Mouse (Mus musculus) mouse embryonic stem cell (cell line): ENCODE measurements around the gene Adgrg6.

Source experiments
- in situ Hi-C, 2 experiments: fragments of 300-500 bp; cut with MboI; formaldehyde crosslinking; loops; 1 replicate in 1 of 2; 3 replicates in 1 of 2; pipeline ENCODE4 v1.14.3; 2019 to 2020; ENCODE audit warnings: low sequenced_read_pairs in 2 of 2, low pct_unique_long_range_greater_than_20kb in 1 of 2, mixed read lengths in 1 of 2; ENCODE audit not compliant: unreplicated experiment in 1 of 2

The Adgrg6 gene

DNA sequence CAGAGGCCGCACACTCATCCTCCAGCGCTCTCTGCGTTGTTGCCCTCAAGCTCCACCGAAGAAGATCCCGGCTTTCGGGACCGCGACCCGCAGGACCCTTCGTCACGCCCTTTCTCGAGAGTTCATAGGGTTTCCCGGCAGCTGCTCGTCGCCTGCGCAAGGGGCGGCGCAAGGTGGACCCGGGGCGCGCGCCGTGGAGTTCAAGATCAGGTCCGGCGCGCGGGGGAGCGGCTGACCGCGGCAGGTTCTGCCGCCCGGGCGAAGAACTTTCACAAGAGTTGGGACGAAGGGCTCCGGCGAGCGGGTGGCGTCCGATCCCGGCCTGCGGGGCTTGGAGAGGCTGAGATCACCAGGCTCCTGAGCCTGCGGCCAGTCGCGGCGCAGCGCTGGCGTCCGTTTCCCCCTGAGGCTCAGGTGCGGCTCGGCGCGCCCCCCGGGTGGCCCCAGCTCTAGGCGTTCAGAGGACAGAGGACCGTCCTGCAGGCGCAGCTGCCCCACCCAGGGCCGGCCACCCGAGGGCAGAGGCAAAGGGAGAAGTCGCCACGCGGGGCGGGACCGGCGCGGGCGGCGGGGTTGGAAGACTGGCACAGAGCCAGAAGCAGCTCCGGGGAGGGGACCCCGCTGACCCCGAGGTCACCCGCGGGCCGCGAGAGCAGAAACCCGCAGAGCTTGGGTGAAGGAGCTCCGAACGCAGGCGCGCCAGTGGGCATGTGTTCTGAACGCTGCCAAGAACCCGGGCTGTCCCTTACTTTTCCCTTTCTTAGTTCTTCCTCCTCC, at the start of gene Adgrg6:
TSS of gene Adgrg6 (minus strand) at position 719 of the 777 bp plus-strand sequence.
- in situ Hi-C loops: no loop called here

DNA sequence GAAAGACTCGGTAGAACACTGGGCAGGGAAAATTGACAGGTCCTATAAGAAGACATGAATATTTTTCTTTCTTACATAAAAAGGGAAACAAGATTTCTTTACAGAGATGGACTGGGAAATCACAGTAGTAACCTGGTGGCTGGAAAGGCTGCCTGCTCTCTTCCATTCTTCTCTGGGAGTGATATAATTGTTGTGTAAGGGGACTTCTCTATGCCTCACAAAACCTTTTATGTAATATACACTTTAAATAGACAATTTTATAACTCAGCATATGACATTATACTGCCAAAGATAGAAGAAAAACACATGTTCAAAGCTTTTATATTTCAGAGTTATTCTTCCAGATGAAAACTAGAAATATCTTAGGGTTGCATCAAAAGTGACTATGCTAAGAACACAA, 46.8 kb upstream of the Adgrg6 start:
- in situ Hi-C loops: no loop called here

DNA sequence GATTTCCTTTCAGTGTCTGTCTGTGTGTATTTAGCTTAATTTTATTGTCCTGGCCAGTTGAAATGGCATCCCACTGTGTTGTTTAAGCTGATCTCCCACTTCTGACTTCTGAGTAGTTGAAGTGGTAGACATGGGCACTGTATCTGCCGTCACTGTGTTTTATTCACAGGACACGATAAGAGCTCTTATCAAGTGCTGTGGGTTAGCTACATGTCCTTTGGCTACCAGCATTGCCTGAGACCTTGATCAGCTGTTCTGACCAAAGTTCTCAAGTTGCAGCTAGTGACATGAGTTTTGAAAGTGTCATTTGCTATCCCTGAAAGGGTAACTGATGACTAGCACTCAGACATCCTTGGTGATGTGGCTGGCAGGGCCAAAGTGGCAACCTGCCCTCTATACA, 45.4 kb upstream of the Adgrg6 start:
- in situ Hi-C loops: no loop called here

DNA sequence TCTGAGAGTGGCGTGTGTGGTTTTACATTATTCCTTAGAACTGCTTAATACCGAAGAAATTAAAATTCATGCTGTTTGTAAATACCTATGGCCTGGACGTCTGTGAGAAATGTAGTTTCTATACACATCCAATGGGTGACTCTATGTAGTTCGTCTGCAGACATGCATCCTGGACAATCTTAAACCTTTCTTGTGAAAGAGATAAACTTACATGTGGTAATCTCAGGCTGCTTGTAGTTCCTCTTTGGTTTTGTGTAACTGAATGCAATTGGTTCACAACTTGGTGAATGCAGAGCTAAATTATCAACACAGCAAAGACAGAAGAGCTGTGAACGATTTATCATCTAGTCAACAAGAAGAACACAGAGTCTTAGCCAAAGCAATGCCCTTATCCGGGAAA, 44.2 kb upstream of the Adgrg6 start:
- in situ Hi-C loops: no loop called here

DNA sequence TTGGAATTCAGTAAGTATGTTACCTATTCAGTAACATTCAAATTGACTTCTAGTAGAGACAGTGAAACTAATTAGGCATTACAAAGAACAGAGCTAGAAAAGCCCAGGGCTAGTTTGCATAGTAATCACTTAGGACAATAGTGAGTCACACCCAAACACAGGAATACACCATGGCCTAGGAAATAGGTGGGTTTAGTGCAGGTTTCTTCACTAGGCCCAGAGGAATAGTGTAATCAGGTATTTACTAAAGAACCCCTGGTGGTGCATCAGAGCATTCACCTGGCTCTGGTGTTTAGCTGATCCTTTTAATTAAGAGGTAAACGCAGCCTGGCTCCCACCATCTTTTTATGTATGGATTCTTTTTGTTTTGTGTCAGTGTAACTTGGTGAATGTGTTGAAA, 38.0 kb upstream of the Adgrg6 start:
- in situ Hi-C loops: no loop called here

DNA sequence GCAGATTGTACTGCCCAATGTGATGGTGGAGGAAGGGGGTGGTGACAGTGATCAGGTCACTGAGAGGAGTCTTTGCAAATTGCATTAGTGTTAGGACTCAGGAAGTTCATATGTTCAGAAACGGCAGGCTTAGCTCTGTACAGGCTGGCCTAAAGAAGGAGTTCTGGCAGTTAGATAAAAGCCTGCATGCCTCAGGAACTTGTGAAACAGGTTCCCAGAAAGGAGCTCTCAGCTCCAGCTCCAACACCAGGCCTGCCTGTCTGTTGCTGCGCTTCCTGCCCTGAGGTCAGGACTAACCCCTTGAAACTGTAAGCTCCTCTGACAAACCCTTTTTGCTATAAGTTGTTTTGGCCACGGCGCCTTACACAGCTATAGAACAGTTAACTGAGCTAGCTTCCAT, 28.8 kb upstream of the Adgrg6 start:
- in situ Hi-C loops: no loop called here

DNA sequence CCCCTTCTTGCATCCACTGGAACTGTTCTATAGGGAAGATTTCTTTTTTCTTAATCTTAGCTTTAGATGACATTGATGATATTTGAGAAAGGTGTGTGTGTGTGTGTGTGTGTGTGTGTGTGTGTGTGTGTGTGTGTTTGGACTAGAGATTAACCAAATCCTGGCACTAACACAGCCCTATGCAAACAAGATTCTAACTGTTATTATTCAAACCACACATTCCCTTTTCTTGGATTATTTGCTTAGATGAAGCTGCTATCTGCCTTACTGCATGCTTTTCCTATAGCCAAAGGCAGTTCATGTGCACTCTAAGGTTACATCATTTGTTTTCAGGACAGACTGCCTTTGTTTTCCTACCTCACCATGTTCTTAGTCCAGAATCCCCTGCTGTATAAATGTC, 25.7 kb upstream of the Adgrg6 start:
- in situ Hi-C loops: no loop called here

DNA sequence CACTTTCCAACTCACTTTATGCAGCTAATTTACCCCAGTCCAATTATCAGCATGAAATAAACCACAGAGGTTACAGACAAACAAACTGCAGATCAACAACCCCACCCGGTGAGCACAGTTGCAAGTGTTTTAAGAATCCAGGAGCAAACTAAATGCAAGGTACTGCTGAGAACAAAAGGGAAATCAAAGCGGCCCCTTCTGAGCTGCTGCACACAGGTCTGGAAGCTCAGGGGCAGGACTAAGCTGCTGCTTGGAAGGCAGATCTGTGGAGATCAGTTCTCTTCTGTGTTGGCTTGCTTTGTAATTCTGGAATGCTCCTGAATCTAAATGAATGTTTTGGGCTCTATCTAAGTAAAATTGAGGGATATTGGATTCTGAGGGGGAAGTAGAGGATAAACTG, 25.2 kb upstream of the Adgrg6 start:
- in situ Hi-C loops: no loop called here

DNA sequence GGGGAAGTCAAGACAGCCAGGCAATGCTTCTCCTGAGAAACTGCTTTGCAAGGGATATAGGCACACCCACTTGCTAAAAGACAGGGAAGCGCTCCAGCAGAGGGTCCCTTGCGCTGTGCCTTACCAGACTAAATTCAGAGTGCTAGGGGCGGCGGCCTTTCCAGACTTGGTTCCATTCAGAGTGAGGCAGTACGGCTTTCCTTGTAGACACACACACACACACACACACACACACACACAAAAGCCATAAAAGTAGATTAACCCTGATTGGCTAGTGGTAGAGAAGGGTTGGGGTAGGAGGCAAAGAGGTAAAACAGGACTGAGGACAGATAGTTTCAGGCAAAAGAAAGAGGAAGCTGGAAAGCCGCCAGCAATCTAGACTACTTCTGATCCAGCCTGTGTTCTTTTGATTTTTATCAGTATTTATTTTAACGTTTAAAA, 672 bp upstream of the Adgrg6 start:
- in situ Hi-C loops: no loop called here

DNA sequence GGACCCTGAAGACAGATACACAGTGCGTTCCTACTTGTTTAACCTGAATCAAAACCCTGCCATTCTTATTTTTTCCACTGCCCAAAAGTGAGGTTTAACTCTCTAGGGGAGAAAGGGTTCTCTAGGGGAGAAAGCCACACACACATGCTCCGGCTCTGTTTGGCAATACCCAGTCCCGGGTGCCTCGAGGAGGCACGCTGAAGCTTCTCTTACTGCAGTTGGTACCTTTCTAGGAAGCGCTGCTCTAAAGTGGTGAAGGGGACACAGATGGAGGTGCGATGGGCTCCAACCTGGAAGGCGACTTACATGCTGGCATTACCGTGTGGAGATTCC, 885 bp downstream of the Adgrg6 start:
- in situ Hi-C loops: no loop called here

DNA sequence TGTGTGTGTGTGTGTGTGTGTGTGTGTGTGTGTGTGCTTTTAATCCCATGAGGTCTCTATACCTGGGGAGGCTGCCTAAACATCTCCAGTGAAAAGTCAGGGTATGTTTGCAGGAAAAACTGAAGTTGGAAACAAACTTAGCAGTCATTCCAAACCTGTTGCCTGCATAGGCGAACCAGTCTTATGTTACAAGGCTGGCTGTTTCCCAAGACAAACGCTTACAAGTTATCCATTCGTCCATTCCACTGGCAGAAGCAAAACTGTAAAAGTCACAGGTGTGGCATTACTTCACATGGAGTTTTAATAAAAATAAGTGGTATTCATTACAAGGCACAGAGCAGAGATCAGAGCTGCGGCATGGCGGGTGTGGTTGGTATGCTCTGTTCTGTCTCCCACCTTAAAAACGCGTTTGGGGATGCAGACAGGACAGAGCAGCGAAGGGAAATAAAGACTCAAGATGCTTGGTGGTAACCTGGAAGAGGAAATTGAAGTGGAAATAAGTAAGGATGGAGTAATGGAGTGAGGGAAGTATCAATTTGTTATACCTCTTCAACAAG, 1.9 kb downstream of the Adgrg6 start:
- in situ Hi-C loops: no loop called here

DNA sequence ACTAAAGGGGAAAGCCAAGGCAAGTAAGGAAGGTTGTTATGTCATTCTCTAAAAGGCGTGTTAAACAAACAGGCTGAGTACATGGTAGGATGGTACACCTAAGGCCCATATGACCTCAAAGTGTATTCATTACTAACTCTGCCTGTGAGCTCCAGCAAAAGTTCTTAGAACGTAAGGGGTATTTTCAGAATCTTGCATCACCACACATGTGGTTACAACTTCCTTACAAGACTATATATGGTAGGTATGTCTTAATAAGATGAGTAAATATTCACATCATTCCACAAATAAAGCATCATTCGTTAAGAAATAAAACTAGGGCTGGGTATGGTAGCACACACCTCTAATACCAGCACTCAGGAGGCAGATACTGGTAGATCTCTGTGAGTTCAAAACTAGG, 8.4 kb downstream of the Adgrg6 start:
- in situ Hi-C loops: no loop called here

DNA sequence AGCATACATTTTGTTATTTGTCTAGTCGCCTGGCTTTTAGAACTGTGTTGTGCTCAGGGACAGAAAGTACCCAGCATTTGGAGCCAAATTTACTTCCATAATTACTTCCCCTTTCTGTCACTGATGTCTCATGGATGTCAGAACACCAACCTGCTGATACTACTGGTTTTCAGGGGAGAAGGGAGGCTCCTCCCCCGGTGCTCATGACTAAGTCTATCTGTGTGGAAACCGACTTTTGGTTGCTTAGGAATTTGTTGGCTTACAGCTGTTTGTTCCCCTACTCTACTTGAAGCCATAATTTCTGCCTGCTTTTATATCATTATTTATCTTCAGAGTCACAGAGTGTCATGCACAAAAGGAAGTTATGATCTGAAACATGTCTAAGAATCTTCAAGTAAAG, 14.4 kb downstream of the Adgrg6 start:
- in situ Hi-C loops: no loop called here

DNA sequence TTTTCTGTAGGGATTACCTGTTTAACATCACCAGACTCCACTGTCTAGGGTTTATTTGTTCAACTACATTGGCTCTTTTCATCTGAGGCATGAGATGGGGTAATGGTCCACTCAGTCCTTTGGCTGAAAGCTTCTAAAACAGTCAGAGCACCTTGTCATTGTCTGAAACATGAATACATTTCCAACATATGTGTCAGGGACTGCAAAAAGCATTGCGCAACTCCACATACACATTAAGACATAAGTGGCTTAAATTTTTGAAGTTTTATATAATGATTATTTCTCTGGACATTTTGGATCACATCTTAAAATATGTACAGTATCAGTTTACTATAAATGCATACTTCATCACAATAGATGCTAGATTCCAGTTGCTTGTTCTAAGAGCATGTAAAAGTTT, 14.8 kb downstream of the Adgrg6 start:
- in situ Hi-C loops: no loop called here

DNA sequence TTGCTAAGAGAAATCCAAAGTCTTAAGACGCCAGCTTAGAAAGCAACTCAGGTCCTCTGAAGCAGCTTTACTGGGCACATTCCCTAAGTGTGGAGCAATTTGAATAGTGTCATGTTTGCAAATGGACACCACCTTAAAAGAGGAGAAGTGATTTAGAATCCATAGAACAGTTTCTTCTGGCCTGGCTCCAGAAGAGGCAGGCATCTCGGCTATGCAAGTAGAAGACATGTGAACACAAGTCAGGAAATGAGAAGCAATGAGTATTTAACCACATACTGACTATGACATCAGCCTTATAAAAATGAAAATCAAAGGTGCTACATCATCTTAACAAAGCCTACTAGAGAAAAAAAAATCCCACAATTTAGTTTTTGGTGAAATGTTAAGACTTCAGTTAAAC, 17.7 kb downstream of the Adgrg6 start:
- in situ Hi-C loops: no loop called here

DNA sequence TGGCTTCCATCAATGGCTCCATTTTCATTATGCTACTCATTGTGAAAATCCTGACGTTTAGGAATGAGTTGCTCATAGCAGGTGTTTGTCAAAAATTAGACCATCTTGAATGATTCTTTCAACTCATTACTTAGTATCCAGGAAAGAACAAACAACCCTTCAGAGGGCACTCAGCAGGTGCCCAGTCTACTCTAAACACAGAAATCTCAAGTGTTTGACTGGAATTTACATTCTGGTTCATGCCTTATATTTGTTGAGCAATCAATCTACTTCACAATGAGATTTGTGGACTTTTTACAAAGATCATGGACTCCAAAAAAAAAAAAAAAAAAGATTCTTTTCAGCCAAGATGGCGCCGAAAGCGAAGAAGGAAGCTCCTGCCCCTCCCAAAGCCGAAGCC, 22.7 kb downstream of the Adgrg6 start:
- in situ Hi-C loops: no loop called here

DNA sequence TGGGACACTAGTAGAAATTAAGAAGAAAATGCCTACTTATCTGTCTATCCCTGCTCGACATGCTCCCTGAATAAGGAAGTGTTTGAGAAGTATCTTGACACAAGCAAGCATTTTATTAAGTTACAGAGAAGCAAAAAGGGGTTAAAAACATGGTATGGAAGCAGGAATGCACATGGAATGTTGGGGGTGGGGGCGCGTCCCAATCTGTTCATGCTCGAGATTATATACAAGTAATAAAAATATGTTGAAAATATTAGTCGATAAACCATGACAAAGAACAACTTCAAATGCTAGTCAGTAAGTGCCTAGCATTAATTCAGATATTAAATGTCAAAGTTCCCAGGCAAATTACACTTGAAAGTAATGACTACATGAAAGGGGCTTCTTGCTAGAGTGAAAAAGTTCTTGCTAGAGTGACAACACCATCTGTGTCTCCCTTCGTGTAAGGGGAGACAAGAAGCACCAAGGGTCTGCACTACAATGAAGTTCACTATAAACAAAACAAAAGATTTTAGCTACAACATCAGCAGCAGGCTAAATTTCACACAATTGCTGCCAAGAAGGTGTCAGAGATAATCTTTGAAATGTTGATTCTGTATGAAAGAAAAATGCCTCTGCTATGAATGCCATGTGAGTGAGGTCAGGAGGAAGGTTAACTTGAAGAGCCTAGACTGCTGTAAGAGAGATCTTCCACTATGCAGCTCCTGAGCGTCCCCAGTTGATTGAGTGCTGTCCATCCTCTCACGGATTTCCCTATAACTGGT, 24.4 kb downstream of the Adgrg6 start:
- in situ Hi-C loops: no loop called here

DNA sequence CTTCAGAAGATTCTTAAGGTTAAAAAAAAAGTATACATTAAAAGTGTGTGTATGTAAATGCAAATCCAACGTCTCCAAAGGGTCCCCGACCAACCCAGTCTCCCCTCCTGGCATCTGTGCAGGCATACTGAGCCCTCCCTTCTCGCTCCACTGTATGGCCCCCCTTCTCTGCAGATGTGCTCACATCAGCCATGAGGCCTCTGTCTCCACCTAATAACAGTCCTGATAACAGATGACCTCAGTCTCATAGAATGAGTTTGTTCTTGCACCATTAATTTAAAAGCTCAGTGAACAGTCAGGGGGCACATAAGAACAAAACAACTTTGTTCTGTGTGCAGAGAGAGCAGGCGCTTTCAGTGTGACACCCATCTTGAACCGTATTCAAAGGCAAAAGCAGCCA, 27.6 kb downstream of the Adgrg6 start:
- in situ Hi-C loops: no loop called here

DNA sequence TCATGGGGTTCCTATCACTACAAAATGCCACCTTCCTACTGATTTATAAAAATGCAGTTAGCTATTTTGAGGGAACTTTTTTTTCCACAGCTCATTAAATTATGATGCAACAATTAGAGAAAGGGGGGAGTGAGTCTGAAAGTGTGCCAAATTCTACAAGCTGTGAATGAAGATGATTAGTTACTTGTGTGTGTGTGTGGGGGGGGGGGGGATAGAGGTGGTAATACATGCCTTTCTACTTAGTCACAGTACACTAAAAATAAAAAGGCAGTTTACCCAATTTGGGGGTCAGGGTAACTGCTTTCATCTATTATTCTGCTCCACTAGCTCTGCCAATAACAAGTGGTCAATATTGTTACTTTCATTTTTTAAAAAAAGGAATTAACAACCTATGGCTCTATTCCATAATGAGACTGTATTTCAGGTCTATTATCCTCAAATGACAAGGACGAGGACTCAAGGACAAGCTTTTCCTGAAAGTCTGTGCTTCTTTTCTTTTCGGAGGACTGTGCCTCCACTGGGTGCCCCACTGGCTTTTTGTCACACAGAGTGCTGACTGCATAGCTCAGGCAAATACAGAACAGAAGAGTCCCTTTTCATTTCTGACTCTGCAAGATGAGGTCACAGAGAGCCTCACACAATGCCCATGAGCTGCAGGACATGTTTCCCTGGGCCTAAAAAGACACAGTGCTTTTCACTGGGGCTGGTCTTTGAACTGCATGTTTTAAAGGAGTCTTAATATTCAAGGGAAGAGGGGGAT, 33.4 kb downstream of the Adgrg6 start:
- in situ Hi-C loops: no loop called here
